Mouse (Mus musculus) neural tube, embryonic 10.5 days (tissue): Measurements from ENCODE around the gene Mthfs.
"Not testable (repeated sequence)": the region's sequence is repeated elsewhere in the genome, so short reads cannot be mapped to it uniquely, and the experiment has no call there.

Source experiments
- DNase-seq: peaks from one replicate; pipeline ENCODE4 v3.0.0-alpha.2; 2017; ENCODE audit warnings: low spot score; ENCODE audit errors: extremely low spot score

Gene Mthfs

GRCm38 (mm10) chr9:89240516-89241019, 30.1 kb downstream of the Mthfs start:
- DNase-seq = not testable (repeated sequence)

DNA sequence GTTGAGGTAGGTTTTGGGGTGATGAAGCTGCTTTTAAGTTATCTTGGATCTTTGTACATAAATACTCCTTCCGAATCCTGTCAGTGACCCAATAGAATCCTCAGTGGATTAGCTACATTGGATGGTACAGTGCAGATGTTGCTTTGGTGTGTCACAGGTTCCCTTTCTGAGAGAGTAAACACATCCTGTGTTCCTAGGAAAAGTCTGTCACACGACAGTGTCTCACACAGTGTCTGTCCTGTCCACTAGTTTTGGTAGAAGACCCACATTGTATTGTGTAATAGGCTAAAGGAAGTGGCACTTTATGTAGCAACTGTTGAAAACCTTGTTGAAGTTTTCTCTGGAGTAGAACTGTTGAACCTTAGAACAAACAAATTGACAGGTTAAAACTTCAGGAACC, 42.9 kb downstream of the Mthfs start:
- no peak for DNase-seq

DNA sequence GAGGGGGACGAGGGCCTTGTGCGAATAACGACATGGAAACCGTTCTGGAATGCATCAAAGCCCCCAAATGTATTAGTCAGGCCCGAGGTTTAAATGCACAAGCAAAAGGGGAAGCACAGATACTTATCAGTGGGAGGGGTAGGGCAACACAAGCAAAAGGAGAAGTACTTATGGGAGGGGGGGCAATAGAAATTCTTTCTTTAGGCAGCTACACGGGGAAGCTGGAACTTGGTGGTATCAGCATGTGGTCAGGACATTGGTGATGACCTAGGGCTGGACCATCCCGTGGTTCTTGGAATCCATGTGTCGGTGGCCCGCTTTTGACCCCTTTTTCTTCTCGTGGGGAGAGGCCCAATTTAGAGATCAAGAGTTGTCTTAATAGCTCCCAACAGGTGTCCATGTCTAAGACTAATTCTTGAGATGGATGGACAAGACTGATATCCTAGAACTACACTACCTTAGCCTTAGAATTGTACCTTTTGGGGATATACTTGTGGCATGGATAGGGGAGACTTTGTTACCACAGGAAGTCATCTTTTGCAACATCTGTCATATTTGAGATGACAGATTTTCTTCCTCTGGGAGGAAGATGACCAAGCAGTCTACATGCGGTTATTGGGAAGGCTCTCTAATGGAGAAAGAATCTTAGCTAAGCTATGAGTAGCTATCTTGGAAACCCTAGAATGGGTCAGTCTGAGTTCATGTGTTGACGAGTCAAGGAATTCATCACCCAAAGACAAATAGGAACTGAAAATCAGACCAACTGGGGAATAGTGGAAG, 46.3 kb downstream of the Mthfs start:
- no peak for DNase-seq

GRCm38 (mm10) chr9:89263968-89264367, 53.5 kb downstream of the Mthfs start:
- DNase-seq = no peak

DNA sequence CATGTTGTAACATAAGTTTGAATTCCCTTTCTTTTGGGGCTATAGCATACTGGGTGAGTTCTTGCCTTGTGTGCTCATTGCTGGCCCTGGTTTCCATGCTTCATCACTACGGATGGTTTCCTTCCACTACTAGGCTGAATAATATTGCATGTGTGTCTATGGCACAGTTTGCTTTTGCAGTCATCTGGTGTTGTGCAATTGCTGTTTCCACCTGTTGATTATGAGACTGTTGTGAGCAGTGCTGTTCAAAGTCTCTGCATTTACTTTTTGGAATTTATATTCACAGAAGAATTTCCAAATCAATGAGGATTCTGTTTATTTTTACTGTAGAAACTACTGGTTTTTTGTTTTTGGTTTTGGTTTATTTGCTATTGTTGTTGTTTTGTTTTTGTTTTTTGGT, 54.1 kb downstream of the Mthfs start:
- no peak for DNase-seq

- no peak for DNase-seq
Observed at GRCm38 (mm10) chr9:89267093-89267492, 56.6 kb downstream of the Mthfs start.

- DNase-seq = no peak
Observed at GRCm38 (mm10) chr9:89267572-89267971, 57.1 kb downstream of the Mthfs start.

GRCm38 (mm10) chr9:89270376-89270775, 59.9 kb downstream of the Mthfs start:
- no peak for DNase-seq

GRCm38 (mm10) chr9:89273766-89274165, 63.3 kb downstream of the Mthfs start:
- no peak for DNase-seq

- no peak for DNase-seq
Observed at GRCm38 (mm10) chr9:89278207-89278606, 67.7 kb downstream of the Mthfs start.

- DNase-seq = no peak
Observed at GRCm38 (mm10) chr9:89282374-89283068, 72.0 kb downstream of the Mthfs start.

DNA sequence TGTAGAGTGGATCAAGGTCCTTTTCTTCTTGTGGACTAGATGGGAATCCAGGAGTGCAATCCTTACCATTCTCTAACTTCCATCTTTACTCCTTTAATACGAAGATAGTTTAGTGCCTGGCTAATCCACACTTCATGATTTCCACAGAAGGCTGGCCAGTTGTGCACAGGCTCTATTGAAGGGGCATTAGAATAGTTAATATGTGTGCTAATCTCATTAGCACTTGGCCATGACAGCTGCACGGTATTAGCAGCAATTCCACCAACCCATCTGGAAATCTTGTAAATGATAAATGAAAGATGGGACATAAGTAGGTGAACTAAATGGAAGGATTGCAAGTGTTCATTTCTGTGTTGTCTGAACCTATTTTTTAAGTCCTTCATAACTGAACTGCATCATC, 77.6 kb downstream of the Mthfs start:
- no peak for DNase-seq

DNA sequence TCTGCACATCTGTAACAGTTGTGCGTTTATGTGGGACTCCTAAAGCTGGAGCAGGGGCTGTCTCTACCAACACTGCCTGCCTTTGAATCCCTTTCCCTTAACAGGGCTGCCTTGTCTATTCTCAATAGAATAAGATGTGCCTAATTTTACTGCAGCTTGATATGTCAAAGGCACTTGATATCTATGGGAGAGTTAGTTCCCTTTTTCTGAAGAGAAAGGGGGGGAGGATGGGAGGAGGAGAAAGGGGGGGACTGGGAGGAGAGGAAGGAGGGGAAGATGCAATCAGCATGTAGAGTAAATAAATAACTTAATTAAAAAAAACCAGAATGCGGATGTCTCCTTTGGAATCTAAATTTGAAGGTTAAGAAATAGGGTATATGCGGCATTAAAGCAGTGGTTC, 82.9 kb downstream of the Mthfs start:
- no peak for DNase-seq

GRCm38 (mm10) chr9:89294121-89294520, 83.6 kb downstream of the Mthfs start:
- DNase-seq = no peak

DNA sequence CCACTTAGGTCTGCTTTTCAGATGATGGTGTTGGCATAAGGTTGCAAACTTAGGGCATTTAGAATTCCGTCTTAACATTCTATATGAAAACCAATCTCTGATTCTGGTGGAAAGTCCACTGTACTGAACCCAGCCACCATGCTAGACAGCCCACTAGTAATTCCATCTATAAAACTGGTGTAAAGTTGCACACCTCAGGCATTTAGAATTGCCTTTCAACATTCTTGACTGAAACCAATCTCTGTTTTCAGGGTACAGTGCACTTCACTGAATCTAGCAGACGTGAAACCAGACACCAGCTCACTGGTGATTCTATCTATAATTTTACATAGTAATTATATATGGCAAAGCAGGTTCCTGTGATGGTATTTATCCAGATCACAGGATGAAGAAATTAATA, 95.2 kb downstream of the Mthfs start:
- DNase-seq = no peak

- no peak for DNase-seq
Observed at GRCm38 (mm10) chr9:89308357-89309194, 98.1 kb downstream of the Mthfs start.

DNA sequence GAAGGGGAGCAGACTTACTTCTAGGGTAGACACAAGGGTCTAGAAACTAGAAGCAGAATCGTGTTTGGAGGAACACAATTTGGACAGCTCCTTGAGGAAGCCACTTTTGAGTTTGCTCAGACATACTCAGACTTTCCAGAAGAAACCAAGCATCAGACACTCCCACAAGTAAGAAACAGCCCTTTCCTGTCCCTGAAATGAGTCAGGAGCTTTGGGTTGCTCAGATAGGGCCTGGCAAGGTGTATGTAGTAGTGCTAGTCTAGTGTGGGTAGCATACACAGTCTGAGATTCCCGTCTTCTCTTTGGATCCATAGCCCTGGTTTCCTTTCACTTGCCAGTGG, 98.7 kb downstream of the Mthfs start:
- no peak for DNase-seq

GRCm38 (mm10) chr9:89311649-89312048, 101.2 kb downstream of the Mthfs start:
- no peak for DNase-seq

GRCm38 (mm10) chr9:89373731-89374130, 163.3 kb downstream of the Mthfs start:
- no peak for DNase-seq

- DNase-seq = no peak
Observed at GRCm38 (mm10) chr9:89374650-89375049, 164.2 kb downstream of the Mthfs start.

- no peak for DNase-seq
Observed at GRCm38 (mm10) chr9:89403031-89403430, 192.6 kb downstream of the Mthfs start.
